Mouse (Mus musculus): ENCODE data around the gene Gm3147.
"Not testable (repeated sequence)": the region's sequence is repeated elsewhere in the genome, so short reads cannot be mapped to it uniquely, and the experiment has no call there.

Gene Gm3147

GRCm38 (mm10) chr5:94616242-94616641 is at the start of gene Gm3147:
TSS of gene Gm3147 (minus strand) at chr5:94616342.
- in situ Hi-C loops (cut with MseI, MboI), result not testable (repeated sequence)

GRCm38 (mm10) chr5:94648082-94648481 is 31.9 kb upstream of the Gm3147 start, which contains the start of gene Gm6205:
TSS of gene Gm6205 (plus strand) at chr5:94648382.
- in situ Hi-C loops (cut with MseI, MboI), result not testable (repeated sequence)

DNA sequence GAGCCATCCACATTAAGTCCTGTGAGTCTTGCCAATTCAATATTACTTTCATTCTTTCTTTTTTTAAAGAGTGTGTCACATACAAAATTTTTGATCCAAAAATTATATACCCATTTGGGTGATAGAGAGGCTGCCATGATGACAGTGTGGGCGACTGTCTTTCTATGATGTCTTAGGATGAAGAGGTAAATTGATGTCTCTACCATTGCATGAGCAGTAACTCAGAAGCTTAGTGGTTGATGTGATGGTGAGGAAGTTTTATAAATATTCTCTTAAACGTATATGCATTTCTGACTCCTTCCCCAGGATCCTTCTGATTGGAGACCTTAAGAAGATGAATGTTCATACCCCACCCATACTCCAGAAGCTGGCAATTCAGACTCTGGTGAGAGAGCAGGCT is 7.5 kb upstream of the Gm3147 start, which contains the start of gene Gm6509:
TSS of gene Gm6509 (plus strand) at position 301 of the 400 bp plus-strand sequence.
- in situ Hi-C loops (cut with MseI, MboI), result not testable (repeated sequence)

Measured in mouse trophoblast stem cell (cell line).